Mouse (Mus musculus): ENCODE measurements around the gene Tdrd3.

Gene Tdrd3

GRCm38 (mm10) chr14:87415808-87416721, at the start of gene Tdrd3:
Tdrd3 (plus strand) TSS chr14:87416639.
- peak; percentile 95 for DNase-seq

DNA sequence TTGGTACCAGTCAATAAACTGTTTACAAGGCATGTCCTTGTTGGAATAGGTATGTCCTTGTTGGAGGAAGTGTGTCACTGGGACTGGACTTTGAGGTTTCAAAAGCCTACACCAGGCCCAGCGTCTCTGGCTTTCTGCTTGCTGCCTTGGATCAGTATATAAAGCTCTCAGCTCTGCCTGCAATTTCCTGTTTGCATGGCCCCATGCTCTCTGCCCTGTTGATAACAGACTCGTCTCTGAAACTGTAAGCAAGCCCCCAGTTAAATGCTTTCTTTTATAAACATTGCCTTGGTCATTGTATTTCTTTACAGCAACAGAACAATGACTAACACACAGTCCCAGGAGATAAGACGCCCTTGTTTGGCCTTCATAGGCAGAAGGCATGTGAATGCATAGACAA, 49.3 kb upstream of the Tdrd3 start:
- no peak for DNase-seq

GRCm38 (mm10) chr14:87383041-87383440, 33.4 kb upstream of the Tdrd3 start:
- no peak for DNase-seq

- DNase-seq = no peak
Observed at GRCm38 (mm10) chr14:87384288-87385268, 31.9 kb upstream of the Tdrd3 start.

DNA sequence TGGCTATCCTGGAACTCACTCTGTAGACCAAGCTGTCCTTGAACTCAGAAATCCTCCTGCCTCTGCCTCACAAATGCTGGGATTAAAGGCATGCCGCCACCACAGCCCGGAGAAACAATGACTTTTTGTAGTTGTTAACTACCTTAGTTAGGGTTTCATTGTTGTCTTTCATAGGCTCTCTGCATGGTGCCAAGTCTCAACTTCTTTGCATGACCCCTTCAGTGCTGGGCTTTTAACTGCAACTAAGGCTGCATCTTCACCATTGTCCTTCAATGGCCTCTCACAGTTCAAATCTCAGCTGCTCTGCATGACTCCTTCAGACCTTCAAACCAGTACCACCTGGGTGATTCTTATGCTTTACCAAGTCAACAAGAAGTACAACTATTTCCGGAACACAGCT, 23.3 kb upstream of the Tdrd3 start:
- no peak for DNase-seq

- DNase-seq = no peak
Observed at GRCm38 (mm10) chr14:87396643-87397042, 19.8 kb upstream of the Tdrd3 start.

DNA sequence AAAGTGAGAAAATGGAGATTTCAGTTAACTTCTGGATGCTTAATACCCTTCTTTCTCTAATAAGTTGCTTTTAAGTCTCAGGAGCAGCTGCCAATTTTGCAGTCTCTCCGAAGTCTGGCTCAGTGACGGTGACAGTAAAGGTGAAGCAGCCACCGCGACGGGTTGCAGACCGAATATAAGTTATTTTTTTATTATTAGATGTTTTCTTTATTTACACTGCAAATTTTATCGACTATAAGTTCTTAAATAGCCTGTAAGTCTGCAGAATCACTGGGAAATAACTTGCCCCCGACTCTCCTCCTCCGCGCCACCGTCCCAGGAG, 992 bp upstream of the Tdrd3 start:
- DNase-seq = no peak

DNA sequence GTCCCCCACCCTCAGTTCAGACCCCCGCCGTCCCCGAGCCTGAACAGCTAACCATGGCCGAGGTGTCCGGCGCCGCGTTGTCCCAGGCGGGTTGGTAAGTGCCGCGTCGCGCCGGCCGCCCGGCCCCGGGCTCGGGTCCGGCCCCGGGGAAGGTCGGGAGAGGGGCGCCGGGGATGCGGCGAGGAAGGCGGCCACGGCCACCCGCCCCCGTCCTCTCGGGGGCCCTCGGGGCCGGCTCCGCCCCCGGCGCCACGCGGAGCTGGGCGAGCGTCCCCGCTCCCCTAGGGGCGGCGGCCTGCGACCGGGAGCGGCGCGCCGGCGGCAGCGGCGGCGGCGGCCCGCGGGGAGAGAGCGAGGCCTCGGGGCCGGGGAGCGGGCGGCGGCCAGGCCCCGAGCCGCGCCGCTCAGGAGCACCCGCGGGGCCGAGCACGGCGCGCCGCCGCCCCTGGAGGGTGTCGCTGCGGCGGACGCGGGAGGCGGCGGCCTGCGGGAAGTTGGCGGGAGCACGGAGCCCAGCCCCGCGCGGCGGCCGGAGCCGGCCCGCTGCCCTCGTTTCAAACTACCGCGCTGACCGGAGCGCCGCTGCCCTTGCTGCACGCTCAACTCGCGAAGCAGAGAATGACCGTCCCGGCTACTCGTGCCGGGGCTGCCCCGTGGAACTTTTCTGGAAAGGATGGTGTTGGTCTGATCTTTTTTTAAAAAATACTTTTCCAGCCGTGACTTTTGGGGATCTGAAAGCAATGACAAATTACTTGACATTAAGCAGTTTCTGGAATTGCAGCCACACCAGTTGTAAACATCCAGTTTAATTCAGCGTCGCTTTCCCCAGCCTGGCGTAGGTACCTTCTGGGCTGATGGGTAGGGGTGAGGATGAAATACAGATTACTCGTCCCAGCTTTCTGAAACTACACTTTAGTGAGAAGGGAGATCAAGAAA, 584 bp downstream of the Tdrd3 start:
- peak; percentile 52 for DNase-seq

DNA sequence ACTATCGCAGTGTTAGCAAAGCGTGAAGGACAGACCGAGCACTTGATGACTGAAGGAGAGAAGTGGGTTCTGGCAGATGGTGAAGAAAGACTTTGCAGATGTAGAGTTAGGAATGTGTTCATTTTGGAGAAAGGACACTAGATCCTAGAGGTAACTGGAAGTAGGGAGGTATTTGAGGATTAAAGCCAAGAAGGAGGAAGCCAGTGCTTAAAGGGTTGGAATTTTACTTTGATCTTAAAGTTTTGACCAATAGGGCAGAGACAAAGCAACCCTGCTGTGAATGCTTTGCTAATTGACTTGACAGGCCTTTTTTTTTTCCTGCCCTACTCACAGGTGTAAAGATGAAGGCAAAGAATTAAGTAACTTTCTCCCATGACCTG, 1.2 kb downstream of the Tdrd3 start:
- no peak for DNase-seq

DNA sequence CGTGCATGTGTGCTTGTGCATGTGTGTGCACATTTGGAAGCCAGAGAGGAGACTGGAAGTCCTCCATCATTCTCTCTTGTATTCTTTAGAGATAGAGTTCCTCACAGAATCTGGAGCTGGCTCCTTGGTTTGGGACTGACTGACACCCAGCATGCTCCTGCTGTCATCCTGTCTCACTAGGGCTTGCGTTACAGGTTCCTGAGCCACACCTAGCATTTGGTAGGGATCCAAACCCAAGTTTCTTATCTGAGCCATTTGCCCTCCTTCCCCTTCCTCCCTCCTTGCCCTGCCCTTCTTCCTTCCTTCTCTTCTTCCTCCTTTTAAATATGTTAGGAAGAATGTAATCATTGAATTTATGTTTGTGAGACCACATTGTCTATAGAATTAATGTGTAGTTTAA, 3.3 kb downstream of the Tdrd3 start:
- DNase-seq = no peak

- no peak for DNase-seq
Observed at GRCm38 (mm10) chr14:87420576-87420975, 4.1 kb downstream of the Tdrd3 start.

- DNase-seq = no peak
Observed at GRCm38 (mm10) chr14:87422432-87422831, 6.0 kb downstream of the Tdrd3 start.

GRCm38 (mm10) chr14:87426297-87426922, 10.0 kb downstream of the Tdrd3 start:
- DNase-seq = no peak

DNA sequence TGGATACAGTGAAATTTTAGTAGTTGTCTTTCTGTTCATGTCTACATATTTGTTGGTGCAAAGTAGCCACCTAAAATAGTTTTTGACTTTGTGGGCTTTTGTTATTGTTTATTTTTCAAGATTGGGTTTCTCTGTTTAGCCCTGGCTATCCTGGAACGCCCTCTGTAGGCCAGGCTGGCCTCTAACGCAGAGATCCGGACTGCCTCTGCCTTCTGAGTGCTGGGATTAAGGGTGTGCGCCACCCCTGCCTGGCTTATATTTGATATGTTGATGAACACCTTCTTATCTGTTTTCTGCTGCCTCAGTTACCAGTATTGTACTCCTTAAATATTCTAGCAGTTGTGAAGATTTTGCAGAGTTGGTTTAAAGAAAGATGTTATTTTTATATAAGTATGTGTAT, 10.6 kb downstream of the Tdrd3 start:
- DNase-seq = no peak

DNA sequence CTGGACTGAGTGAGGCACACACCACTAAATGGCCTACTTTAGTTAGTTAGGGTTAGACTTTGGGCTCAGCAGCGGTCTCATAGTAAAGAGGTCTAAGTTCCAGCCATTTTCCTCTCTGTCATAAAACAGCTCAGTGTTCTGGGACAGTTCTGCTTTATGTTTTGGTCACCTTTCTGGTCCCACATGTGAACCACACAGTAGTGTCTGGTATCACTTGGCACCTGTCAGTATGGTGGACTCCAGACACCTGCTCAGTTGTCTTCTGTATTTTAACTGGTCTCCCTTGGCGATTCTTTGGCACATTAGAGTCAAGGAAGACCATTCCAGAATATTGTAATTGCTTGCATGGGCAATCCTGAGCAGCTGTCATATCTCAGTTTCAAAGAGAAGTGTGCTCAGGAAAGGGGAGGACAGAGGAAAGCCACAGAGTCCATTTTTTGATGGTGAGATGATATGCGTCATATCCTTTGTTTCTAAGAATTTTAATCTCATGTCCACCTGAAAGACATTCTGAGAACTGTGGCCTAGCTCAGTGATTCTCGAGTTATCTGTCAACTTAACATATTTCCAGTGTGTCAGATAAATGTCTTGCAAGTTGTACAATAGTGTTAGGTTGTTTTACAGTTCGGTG, 11.3 kb downstream of the Tdrd3 start:
- DNase-seq = no peak

DNA sequence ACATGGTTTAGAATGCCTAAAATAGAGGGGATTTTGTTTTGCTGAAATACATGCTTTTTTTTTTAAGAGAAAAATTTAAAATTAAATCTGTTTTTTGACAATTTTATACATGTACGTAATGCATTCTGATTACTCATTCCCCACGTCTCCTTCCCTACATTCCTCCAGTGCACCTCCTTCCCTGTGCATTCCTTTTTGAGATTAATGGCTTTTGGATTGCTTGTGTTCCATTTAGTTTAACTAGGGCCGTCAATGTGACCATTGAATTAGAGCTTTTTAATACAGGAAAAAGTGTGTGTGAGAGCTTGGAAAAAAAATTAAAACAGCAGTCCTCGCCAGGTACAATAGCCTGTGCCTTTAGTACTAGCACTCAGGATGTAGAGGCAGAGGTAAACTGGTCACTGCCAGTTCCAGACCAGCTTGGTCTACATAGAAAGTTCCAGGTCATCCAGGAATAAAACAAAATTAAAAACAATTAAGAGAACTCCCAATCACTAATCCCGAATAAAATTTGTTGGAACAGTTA, 17.0 kb downstream of the Tdrd3 start:
- DNase-seq = no peak

DNA sequence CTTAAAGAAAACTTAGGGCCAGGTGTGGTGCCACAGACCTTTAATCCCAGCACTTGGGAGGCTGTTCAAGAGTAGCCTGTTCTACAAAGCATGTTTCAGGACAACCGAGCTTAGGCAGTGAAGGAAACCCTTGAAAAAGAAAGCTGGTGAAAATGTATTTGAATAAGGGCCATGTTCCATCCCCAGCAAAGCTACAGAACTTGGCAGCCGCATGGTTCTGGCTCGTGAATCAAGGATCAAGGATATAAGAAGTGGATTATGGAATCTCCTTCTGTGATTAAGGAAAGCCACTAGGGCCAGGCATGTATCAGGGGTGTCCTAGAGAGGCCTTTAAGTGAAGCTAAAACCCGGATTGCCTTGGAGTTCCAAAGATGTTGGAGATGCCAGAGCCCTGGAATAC, 18.9 kb downstream of the Tdrd3 start:
- DNase-seq = no peak

DNA sequence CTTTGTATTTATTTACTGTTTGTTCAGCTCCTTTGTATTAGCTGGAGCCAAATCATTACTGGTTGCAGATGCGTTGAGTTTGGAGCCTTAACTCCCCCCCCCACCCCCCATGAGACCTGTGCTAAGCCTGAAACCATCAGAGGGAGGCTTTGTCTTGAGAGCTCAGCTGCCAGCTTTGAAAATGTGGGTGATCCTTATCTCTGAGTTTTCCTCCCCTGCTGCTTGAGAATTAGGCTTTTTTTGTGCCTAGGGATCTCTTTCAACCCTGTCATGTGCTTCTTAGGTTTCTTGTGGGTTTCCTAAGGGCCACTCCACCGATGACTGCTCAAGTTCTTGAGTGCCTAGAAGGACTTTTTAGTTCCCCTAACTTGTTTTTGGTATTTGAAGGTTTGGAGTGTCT, 23.3 kb downstream of the Tdrd3 start:
- no peak for DNase-seq

- no peak for DNase-seq
Observed at GRCm38 (mm10) chr14:87446331-87446913, 30.0 kb downstream of the Tdrd3 start.

DNA sequence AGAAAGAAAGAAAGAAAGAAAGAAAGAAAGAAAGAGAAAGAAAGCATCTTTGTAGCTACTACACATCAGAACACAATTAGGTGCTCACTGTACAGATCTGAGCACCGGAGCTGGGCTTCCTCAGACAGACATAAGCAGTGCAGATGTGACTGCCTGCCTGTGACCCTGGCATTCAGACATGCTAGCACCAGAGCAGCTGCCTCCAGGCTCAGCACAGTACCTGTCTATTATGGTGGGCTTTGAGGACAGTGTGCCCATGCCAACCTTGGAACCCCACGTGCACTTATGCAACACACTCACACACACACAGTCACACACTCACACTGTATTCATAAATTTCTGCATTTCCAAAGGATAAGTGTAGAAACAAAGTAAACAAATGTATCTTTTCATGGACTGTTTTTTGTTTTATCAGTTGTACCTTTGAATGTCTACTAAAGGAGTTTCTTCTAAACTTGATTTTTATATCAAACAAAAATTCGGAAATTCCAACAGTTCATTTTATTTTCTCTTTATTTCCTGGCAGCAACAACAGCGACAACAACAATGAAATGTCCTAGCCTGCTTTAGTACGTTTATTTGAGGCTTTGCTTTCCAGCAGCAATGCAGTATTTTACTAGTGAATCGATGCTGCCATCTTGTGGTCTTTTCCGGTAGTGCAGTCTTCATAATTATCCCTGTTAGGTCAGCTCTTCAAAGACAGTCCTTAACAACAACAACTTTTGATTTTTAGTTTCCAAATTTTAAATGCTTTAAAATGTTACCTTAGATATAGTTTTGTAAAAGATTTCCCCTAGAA, 35.4 kb downstream of the Tdrd3 start:
- peak; percentile 67 for DNase-seq
